Mouse (Mus musculus) stomach, postnatal 0 days (tissue): ENCODE measurements around the gene Map3k7cl.

ENCODE experiments used
- CTCF ChIP-seq: IDR thresholded peaks from 2 replicates; pipeline ENCODE4 v1.5.1; 2016; ENCODE audit warnings: antibody characterized with exemption, low read depth, mild to moderate bottlenecking, moderate library complexity
- EP300 ChIP-seq: optimal IDR thresholded peaks from 2 replicates; pipeline ENCODE3; 2016; ENCODE audit warnings: antibody characterized with exemption

DNA sequence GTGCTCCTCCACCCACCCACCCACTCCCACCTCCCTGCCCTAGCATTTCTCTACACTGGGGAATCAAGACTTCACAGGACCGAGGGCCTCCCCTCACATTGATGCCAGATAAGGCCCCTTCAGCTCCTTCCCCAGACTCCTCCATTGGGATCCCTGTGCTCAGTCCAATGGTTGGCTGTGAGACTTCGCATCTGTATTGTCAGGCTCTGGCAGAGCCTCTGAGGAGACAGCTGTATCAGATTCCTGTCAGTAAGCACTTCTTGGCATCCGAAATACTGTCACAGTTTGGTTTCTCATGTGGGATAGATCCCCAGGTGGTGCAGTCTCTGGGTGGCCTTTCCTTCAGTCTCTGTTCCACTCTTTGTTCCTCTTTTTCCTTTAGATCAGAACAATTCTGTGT, 68.1 kb downstream of the Map3k7cl start:
- TF ChIP-seq CTCF (no peak), EP300 (no peak)
